Mouse (Mus musculus) adrenal gland, postnatal 10 days (tissue): ENCODE measurements around the gene Sema6d. TPM values are rescaled to one million over a fixed set of nuclear protein-coding genes. Genes with fewer than 3 reads are reported as not detected.

Experiments
- DNase-seq: peaks from one replicate; pipeline ENCODE4 v3.0.0; 2021; ENCODE audit warnings: mixed read lengths
- long read RNA-seq, 2 experiments: library from polyadenylated mRNA; stranded (forward); transcript quantifications; one replicate each; pipeline ENCODE4 v2.0.0; 2021
- total RNA-seq, 2 experiments: library from RNA; stranded (reverse); gene quantifications; 2 replicates each; pipeline ENCODE4 v1.2.3; 2021

Gene Sema6d
- 10 to 100 TPM; 17.3 to 22.2 TPM for total RNA-seq
- long read RNA-seq, experiment 1, partial matches to known transcripts: 1 of 5 reads
- long read RNA-seq, experiment 1, other reads (novel, unspliced or antisense): 4 of 5 reads
- long read RNA-seq, experiment 2, partial matches to known transcripts: 1 of 5 reads
- long read RNA-seq, experiment 2, other reads (novel, unspliced or antisense): 4 of 5 reads

DNA sequence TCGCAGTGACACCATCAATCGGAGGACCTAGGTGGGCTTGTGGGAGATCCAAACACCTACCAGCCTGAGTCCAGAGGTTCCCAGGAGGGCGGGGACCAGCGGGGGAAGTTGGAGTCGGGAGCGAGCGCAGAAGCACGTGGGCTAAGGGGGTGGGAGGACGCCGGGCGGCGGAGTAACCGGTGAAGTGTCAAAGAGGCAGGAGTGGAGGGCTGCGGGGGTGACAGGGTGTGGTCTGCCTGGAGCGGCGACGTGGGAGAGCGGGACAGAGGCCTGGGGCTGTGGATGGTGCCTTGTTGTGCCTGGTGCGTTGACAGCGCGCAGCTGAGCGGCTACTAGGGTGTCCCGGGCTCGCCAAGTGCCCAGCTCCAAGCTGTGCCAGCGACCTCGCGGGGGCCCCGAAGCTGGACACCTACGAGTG, at the start of gene Sema6d:
Sema6d (plus strand) TSS at position 157 of the 418 bp plus-strand sequence.
- peak; percentile 10 for DNase-seq

DNA sequence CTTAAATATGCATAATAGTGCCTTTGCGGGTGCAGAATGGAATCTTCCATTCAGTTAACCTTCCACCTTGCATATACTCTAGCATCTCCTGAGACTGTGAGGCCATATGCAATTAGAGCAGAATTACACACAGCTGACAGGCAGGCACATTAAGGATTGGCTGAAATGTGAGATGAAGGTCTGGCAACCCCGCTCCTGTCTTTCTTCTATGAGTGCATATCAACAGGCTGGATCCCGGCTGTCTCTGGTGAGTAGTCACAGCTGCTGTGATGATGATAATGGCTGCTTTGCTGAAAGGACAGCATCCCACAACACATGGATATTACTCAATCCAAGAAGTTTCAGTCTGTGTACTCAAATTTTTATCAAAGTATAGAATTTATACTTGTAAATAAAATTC, 29.9 kb upstream of the Sema6d start:
- DNase-seq: no peak

- no peak for DNase-seq
Measured at GRCm38 (mm10) chr2:124068380-124068779, 21.4 kb upstream of the Sema6d start.

DNA sequence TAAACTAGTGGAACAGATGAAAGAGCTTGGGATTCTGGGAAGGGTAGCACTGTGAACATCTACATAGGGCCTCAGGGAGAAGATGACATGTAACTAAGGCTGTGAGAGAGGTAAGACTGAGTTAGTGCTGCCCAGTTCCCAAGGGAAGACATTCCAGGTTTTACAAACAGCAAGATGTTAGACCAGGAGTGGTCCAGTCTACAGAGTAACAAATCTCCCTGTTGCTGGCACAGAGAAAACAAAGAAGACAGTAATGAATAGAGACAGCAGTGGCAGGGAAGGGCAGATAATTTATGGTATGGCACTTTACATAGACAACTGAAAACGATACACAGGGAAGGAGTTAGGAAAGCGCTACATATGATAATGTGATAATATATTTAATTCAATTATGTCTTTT, 19.1 kb upstream of the Sema6d start:
- DNase-seq: no peak

- DNase-seq: no peak
Measured at GRCm38 (mm10) chr2:124071380-124071779, 18.4 kb upstream of the Sema6d start.

DNA sequence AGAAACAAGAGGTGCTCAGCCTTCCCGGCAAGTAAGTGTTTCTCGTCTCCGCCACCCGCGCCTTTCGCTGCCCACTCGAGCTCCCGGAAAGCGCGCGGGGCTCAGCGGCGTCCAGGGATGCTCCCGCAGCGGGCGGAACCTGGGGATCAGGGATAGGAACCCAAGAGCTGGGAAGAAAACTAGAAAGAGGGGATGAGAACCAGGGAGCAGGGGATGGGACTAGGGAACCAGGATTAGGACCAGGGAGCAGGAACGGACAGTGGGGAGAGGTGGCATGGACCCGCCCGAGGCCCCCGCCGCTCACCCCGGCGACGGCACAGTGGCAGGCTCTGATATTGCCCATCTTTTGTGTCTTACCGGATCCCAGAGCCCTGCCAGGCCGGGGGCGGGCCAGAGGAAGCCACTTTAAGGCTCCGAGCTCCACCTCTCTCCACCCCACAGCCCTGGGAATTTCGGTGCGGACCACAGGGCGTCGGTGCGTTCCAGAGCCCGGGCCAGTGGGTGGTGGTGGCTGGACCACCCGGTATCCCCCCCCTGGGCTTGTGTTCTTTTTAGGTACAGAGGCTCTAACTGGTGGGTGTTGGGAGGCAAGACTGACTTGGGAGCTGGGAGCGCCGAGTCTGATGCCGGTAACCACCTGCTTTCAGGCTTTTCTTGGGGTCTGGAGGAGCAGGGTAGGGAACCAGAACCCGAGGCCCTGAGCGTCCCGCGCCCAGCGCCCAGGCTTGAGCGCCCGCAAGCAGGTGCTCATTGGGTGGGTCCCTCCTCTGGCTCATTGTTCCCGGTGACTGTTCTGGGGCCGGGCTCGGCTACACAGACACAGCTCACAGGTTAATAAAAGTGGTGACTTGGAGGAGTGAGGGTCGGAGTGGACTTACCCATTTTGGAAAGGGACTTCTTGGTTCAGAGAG, 717 bp downstream of the Sema6d start:
- DNase-seq: peak; percentile 4

DNA sequence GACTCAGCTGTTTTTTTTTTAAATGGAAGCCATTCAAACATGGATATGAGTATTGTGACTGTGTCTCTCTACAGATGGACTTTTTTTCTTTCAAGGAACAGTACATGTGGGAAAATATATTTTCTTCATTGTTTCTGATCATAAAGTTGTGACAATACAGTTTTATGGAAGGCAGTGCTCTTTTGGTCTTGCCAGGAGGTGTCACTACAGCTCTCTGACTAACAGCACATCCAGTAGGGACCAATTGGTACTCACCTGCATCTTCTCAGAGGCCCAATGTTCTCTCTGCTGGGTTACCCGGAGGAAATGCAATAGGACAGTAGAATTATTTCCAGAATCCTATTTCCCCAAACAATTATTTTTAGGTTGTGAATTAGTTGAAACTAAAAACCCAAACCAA, 9.9 kb downstream of the Sema6d start:
- no peak for DNase-seq

DNA sequence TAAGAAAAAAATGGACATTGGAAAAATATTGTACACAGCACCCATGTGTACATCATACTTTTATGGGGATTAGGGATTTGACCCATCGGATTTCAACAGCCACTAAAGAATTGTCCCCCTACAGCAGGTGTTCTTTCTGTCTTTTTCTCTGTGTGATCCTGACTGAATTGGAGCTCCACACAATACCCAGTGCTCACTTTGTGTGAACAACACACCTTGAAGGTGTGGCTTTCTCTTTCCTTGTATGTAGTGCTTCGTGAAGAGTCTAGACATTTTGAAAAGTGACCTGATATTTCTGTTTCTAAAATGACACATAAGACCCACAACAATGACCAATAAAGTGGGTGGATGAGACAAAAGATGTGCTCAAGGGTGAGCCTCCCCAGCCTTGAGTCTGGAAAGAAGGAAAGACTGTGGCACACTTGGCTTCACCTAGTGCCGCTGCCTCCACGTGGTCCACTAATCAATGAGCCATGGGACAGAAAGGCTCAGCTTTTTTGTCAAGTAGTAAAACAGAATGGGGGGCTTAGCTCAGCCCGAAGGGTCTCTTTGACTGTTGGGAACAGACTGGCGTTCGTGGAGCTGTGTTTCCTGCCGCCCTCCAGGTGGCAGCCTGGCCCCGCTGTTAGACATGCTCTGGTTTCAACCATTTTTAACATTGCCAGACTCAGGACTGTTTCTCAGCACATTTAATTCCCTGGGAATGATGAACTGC, 10.9 kb downstream of the Sema6d start:
- peak; percentile 71 for DNase-seq

DNA sequence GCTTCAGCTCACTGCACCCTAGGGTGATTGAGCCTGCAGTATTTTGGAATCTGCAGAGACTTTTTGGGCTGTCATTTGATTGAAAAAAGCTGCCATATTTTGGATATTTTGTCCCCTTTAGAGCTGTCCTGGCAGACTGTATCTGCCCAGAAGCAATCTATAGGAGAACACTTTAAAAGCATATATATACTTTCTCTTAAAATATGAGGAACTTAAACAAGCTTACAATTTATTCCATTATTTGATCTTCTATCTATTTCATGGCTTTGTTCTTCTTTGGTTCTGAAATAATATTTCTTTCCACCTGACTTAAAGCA, 11.4 kb downstream of the Sema6d start:
- no peak for DNase-seq

- DNase-seq: no peak
Measured at GRCm38 (mm10) chr2:124101580-124101979, 11.8 kb downstream of the Sema6d start.

- DNase-seq: no peak
Measured at GRCm38 (mm10) chr2:124103277-124103676, 13.5 kb downstream of the Sema6d start.

- no peak for DNase-seq
Measured at GRCm38 (mm10) chr2:124118469-124119243, 28.9 kb downstream of the Sema6d start.

DNA sequence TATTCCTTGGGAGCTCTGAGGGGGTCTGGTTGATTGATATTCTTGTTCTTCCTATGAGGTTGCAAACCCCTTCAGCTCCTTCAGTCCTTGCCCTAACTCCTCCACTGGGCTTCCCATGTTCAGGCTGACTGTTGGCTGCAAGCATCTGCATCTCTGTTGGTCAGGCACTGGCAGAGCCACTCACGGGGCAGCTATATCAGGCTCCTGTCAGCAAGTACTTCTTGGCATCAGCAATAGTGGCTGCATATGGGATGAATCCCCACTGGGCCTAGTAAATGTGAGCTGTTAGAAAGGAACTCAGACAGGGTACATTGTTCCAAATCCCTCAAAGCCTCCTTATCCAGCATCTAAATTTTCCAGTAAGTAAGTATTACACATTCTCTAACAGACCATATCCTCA, 30.6 kb downstream of the Sema6d start:
- DNase-seq: no peak

DNA sequence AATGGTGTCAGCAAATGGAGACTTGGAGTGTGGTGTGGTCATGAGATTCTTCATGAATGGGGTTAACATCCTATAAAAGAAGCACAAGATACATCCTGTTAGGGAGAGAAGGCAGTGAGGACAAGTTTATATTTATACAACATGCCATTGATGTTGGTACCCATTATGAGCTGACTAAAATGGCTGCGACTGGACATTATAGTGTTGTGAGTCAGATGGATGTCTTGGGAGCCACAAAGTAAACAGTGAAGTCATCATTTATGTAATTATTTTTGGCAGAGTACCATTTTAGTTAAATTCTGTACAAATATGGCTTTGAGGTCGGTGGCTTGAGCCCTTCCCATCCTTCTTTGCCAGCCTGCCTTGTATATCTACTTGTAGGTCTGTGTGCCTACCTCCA, 31.8 kb downstream of the Sema6d start:
- DNase-seq: no peak

DNA sequence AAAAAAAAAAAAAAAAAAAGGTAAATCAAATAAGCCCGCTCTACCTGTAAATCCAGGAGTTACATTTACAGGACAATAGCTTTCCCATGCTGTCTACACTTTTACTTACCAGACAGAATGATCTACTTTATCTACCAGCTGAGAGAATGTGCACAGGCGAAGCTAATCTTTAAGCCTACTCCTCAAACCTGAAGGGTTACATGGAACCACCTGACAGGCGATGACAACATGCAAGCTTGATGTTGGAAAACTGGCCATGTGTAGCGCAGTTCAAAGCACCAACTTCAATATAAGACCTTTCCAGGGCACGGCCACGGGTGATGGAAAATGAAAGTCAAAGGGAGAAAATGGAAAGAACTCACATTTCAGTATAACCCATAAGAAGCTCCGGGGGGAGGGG, 35.7 kb downstream of the Sema6d start:
- DNase-seq: no peak

GRCm38 (mm10) chr2:124126853-124127252, 37.1 kb downstream of the Sema6d start:
- no peak for DNase-seq

DNA sequence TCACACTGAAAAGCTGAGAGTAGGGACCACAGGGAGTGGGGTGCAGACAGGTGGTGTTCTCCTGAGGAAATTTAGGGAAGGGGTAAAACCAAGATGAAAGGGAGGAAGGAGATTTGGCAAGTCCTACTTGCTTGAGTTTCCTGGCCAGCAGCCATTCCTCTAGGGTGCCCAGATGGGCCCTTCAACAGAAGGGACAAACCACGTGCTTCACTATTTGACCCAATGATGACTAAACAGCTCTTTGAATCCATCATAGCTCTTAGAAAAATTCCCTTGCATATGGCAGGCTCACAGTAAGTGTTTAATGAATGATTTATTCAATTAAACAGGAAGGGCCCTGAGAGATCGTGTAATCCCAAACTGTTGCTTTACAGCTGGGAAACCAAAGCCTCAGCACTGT, 41.1 kb downstream of the Sema6d start:
- no peak for DNase-seq

GRCm38 (mm10) chr2:124141510-124142044, 51.8 kb downstream of the Sema6d start:
- DNase-seq: no peak

DNA sequence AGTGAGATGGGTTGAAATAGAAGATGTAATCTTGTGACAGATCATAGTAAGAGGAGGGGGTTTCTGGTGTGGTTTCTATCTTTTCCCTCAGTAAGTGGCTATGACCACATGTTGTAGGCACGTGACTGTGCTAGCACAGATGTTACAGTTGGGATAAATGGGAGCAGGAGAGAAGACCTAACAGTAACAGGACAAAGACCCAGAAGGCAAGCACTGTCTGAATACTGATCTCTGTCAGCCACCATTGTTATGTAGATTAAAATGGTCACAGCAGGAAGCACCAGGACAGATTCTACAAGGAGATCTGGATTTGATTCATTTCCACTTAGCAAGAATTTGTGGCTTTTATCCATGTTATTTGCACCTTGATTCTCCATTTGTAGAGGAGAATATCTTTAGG, 55.8 kb downstream of the Sema6d start:
- no peak for DNase-seq

DNA sequence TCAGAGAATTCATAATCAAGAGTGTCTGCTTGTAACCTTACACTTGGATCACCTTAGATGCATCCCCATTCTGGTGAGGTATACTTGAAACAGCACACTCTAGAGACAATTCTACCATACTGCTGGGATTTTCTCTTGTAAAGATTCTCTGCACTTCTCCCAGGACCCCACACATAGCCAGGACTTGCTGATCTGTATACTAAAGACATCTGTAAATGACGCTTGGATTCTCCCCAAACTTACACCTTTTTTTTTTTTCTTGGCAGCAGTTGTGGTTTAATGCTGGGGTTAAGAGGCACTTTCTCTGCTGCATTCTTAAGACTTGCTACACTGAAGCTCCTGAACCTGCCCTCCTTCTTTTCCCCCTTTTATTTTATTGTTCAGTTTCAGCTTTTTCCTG, 68.4 kb downstream of the Sema6d start:
- DNase-seq: no peak

GRCm38 (mm10) chr2:124162001-124162599, 72.3 kb downstream of the Sema6d start:
- DNase-seq: no peak

DNA sequence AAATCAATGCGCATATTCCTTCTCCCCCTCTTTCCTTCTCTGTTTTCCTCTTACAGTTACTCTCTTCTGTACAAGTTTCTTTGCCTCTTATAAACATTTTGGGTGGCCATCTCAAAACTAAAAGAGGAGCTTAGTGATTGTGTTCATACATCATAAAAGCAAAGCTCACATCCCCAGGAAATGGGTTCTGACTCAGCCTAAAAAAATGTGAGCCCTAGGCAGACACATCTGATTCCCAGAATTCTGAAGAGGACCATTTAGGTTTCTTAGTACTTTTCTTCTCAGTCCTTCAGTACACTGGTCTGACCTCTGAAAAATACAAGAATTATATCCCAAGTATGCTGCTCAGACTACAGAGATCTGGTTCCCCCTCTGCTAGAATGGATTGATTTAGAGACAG, 78.6 kb downstream of the Sema6d start:
- no peak for DNase-seq
